Mouse (Mus musculus): ENCODE measurements at regions not wholly inside any gene's neighbourhood (a gene's known extent, or its start where the extent isn't known, plus 50 kb on each side); places are given as distances from the start of the nearest gene placed in this dataset.

DNA sequence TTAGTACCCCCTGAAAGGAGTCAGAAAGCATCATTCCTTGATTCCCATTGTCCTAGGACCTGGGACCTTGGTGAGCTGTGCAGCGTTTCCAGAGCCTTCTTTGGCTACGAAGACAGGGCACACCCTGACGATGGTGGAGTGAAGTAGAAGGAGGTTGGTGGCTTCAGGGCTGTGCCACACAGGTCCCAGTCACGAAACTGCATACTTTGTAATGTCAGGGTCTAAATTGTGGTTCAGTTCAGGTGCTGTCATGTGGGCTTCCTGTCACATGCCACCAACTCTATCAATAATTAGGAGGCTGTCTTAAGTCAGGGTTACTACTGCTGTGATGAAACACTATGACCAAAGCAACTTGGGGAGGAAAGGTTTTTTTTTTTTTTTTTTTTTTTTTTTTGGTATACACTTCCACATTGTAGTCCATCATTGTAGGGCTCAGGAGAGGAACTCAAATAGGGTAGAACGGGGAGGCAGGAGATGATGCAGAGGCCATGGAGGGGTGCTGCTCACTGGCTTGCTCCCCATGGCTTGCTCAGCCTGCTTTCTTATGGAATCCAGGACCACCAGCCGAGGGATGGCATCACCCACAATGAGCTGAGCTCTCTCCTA is 98.0 kb upstream of the Rap1b start:
- ATAC-seq (ENCODE audit: borderline replicate concordance, extremely low read depth, low FRiP score, low TSS enrichment) = no peak
- Histone ChIP-seq H3K9me3 (no peaks in the 10 kb centered on the region), H3K9ac (no peak overlapping the region), H3K36me3 (no peaks in the 10 kb centered on the region), H3K27me3 (no peaks in the 10 kb centered on the region), H3K4me1 (peaks cover 10% of the 10 kb centered on the region), H3K4me3 (no peak overlapping the region), H3K4me2 (no peak overlapping the region), H3K27ac (no peak overlapping the region)
- 84% methylated on average over 6 of the region's 6 CpGs for WGBS

GRCm38 (mm10) chr10:117947191-117947590 is 101.4 kb upstream of the Rap1b start:
- Histone ChIP-seq H3K4me1 (no peaks in the 10 kb centered on the region), H3K4me2 (peak overlapping the region; percentile 34), H3K27ac (no peak overlapping the region), H3K9ac (no peak overlapping the region), H3K27me3 (no peaks in the 10 kb centered on the region), H3K36me3 (no peaks in the 10 kb centered on the region), H3K4me3 (0 out of 2 replicates have a peak overlapping the region, but pooled peaks have one; percentile 13), H3K9me3 (no peaks in the 10 kb centered on the region)
- no peak for ATAC-seq (ENCODE audit: borderline replicate concordance, extremely low read depth, low FRiP score, low TSS enrichment)
- 31% methylated on average over 13 of the region's 13 CpGs for WGBS

GRCm38 (mm10) chr10:117947911-117948310 is 102.1 kb upstream of the Rap1b start:
- Histone ChIP-seq H3K9ac (no peak overlapping the region), H3K4me3 (no peak overlapping the region), H3K27me3 (no peaks in the 10 kb centered on the region), H3K36me3 (no peaks in the 10 kb centered on the region), H3K4me1 (0 out of 2 replicates have a peak, but pooled peaks cover under 1% of the 10 kb centered on the region), H3K9me3 (no peaks in the 10 kb centered on the region), H3K27ac (no peak overlapping the region), H3K4me2 (no peak overlapping the region)
- 74% methylated on average over 7 of the region's 7 CpGs for WGBS
- no peak for ATAC-seq (ENCODE audit: borderline replicate concordance, extremely low read depth, low FRiP score, low TSS enrichment)

DNA sequence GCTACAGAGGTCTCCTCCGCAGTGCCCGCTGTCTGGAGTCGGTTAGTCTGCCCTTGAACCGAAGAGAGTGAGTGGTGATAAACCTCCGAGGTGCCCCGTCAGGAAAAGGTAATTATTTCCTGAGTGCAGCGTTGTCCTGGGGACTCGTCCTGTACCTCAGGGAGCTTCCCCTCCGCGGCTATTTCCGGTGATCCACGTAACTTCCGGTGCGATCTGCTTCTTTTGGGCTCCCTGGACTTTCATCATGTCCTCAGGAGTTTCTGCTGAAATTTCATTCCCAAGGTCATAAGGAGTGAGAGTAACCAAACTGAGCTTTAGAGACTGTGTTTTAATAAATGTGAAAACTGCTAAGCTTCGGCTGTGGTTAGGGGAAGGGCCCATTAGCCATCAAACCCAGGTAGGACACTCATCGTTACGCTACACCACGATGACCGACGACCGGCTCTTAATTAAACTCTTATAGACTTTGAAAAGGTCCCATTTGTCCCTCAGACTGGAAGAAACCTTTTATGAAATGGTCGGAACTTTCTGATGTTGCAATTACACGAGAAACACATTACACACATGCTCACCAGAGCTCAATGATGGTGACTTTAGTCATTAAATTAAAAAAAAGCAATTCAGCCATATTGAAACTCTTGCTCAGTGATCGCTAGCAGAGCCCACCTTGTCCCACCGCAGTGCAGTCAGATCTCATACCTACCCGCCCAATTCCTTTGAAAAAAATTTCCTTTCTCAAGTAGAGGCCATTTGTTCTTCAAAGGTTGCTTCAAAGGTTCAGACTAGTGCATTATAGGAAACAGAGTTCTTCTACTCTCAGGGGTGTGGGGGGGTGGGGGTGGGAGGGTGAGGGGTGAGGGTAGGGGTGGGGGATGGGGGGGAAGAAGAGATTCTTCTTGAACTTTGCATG is 106.5 kb upstream of the Rap1b start:
- WGBS = 71% methylated on average over 26 of the region's 26 CpGs
- no peaks in the 10 kb centered on the region for H3K9me3 ChIP-seq
- H3K27ac ChIP-seq = no peak overlapping the region
- no peaks in the 10 kb centered on the region for H3K36me3 ChIP-seq
- H3K4me1 ChIP-seq = peaks cover 12% of the 10 kb centered on the region; the same call in 1 of the 2 replicates
- ATAC-seq (ENCODE audit: borderline replicate concordance, extremely low read depth, low FRiP score, low TSS enrichment) = no peak
- H3K4me2 ChIP-seq = no peak overlapping the region
- no peak overlapping the region for H3K4me3 ChIP-seq
- H3K9ac ChIP-seq = no peak overlapping the region
- H3K27me3 ChIP-seq = no peaks in the 10 kb centered on the region

DNA sequence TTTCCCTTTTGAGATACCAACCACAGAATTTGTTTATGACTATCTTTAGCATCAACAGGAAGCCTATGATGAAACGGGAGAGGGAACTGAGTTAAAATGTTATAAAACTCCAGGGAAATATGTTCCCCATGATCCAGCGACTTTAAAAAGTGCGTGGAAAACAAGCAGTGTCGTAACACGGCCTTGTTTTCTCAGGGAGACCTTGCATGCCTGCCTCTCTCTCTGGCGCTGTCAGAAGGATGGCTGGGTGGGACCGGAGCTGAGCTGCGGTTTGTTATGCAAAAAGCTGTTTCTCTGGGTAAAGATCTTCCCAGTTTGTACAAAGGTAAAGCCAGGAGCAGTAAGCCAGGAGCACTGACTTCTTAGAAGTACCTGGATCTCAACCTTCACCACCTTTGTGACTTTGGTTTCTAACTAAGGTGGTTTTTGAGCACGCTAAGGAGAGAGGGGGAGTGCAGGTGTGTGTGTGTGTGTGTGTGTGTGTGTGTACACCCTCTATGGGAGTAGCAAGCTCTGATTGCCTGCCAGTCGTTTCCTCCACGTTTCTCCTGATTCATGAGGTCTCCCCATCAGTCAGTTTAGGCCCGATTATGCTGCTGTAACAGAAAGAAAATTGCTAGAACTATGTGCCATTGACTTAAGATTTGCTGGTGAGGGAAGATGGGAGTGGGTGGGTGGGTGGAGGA is 107.3 kb upstream of the Rap1b start:
- Histone ChIP-seq H3K9ac (no peak overlapping the region), H3K36me3 (no peaks in the 10 kb centered on the region), H3K9me3 (no peaks in the 10 kb centered on the region), H3K4me3 (no peak overlapping the region), H3K27me3 (no peaks in the 10 kb centered on the region), H3K27ac (no peak overlapping the region), H3K4me1 (peaks cover 12% of the 10 kb centered on the region; the same call in 1 of the 2 replicates), H3K4me2 (no peak overlapping the region)
- WGBS = 32% methylated on average over 12 of the region's 12 CpGs
- no peak for ATAC-seq (ENCODE audit: borderline replicate concordance, extremely low read depth, low FRiP score, low TSS enrichment)

GRCm38 (mm10) chr10:117956174-117956950 is 110.5 kb upstream of the Rap1b start:
- H3K27ac ChIP-seq = no peak overlapping the region
- peaks cover 12% of the 10 kb centered on the region; the same call in 1 of the 2 replicates for H3K4me1 ChIP-seq
- WGBS = 61% methylated on average over 17 of the region's 17 CpGs
- H3K9ac ChIP-seq = no peak overlapping the region
- H3K4me3 ChIP-seq = no peak overlapping the region
- no peaks in the 10 kb centered on the region for H3K9me3 ChIP-seq
- H3K27me3 ChIP-seq = no peaks in the 10 kb centered on the region
- ATAC-seq (ENCODE audit: borderline replicate concordance, extremely low read depth, low FRiP score, low TSS enrichment) = no peak
- no peak overlapping the region for H3K4me2 ChIP-seq
- no peaks in the 10 kb centered on the region for H3K36me3 ChIP-seq

- no peak overlapping the region for H3K4me2 ChIP-seq
- 65% methylated on average over 6 of the region's 6 CpGs for WGBS
- ATAC-seq (ENCODE audit: borderline replicate concordance, extremely low read depth, low FRiP score, low TSS enrichment) = no peak
Measured at GRCm38 (mm10) chr10:117974706-117975105, 128.9 kb upstream of the Rap1b start.

GRCm38 (mm10) chr10:117975467-117975866 is 129.6 kb upstream of the Rap1b start:
- H3K36me3 ChIP-seq = no peaks in the 10 kb centered on the region
- ATAC-seq (ENCODE audit: borderline replicate concordance, extremely low read depth, low FRiP score, low TSS enrichment) = no peak

More at GRCm38 (mm10) chr10:117974706-117975105, 128.9 kb upstream of the Rap1b start:
- H3K27me3 ChIP-seq = no peaks in the 10 kb centered on the region
- no peak overlapping the region for H3K9ac ChIP-seq
- H3K4me1 ChIP-seq = no peaks in the 10 kb centered on the region
- no peaks in the 10 kb centered on the region for H3K9me3 ChIP-seq
- no peak overlapping the region for H3K4me3 ChIP-seq
- no peak overlapping the region for H3K27ac ChIP-seq
- H3K36me3 ChIP-seq = no peaks in the 10 kb centered on the region

GRCm38 (mm10) chr10:117979091-117979490 is 133.3 kb upstream of the Rap1b start:
- Histone ChIP-seq H3K4me2 (no peak overlapping the region), H3K27ac (no peak overlapping the region), H3K9ac (no peak overlapping the region), H3K4me1 (no peaks in the 10 kb centered on the region), H3K9me3 (no peaks in the 10 kb centered on the region), H3K27me3 (no peaks in the 10 kb centered on the region), H3K36me3 (no peaks in the 10 kb centered on the region), H3K4me3 (no peak overlapping the region)
- 83% methylated on average over 4 of the region's 4 CpGs for WGBS
- ATAC-seq (ENCODE audit: borderline replicate concordance, extremely low read depth, low FRiP score, low TSS enrichment) = 0 out of 2 replicates have a peak, but pooled peaks have one; percentile 23

More at GRCm38 (mm10) chr10:117975467-117975866, 129.6 kb upstream of the Rap1b start:
- H3K27me3 ChIP-seq = no peaks in the 10 kb centered on the region
- H3K4me3 ChIP-seq = no peak overlapping the region
- 84% methylated on average over 1 of the region's 1 CpGs for WGBS
- no peaks in the 10 kb centered on the region for H3K9me3 ChIP-seq
- H3K9ac ChIP-seq = no peak overlapping the region
- H3K4me1 ChIP-seq = no peaks in the 10 kb centered on the region
- H3K27ac ChIP-seq = no peak overlapping the region
- no peak overlapping the region for H3K4me2 ChIP-seq

DNA sequence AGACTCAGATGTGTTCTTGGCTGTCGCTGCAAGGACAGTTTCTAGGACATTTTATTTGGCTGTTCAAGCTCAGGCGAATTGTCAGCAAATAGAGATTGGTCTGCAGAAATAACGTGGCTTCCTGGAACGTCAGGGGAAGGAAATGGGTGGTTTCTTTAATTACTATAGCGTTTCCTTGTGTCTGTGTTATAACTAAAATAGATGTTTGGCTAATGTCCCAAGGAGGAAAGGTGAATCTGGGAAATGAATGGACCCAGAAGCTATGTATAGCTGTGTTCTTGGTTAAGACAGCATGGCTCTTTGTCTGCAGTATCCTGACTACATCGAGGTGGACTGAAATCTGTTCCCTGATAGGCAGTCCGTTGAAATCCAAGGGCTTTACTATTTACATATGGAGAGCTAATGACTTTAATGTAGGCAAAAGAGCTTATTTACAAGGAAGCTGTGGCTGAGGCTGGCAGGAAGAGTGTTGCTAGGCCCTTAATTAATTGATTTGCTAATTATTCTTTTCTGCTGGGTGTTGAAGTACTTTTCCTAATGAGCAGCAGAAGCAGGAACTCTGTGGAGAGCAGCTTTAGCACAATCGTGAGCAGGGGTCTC is 136.9 kb upstream of the Rap1b start:
- 23% methylated on average over 8 of the region's 8 CpGs for WGBS
- Histone ChIP-seq H3K4me1 (peaks cover 5% of the 10 kb centered on the region; the same call in 1 of the 2 replicates), H3K4me2 (no peak overlapping the region), H3K36me3 (no peaks in the 10 kb centered on the region), H3K27me3 (no peaks in the 10 kb centered on the region), H3K27ac (peak overlapping the region; percentile 64), H3K9me3 (no peaks in the 10 kb centered on the region), H3K9ac (no peak overlapping the region), H3K4me3 (no peak overlapping the region)
- ATAC-seq (ENCODE audit: borderline replicate concordance, extremely low read depth, low FRiP score, low TSS enrichment) = no peak

DNA sequence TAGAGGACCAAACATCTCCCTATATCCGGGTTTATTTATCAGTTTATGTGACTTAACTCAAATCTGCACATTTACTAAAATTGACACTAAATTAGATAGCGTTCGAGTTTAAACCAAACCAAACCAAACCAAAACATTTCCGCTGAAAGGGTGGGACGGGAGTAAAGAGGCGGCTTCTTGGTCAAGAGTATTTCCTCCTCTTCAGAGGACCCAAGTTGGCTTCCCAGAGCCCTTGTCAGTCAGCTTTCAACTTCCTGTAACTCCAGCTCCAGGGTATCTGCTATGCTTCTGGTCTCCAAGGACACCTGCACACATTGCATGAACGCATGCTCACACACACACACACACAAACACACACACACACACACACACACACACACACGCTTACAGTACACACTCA is 137.4 kb upstream of the Rap1b start:
- Histone ChIP-seq H3K9ac (no peak overlapping the region), H3K27ac (peak overlapping the region; percentile 64; the same call in 1 of the 2 replicates), H3K27me3 (no peaks in the 10 kb centered on the region), H3K4me1 (peaks cover 10% of the 10 kb centered on the region; the same call in 1 of the 2 replicates), H3K4me3 (no peak overlapping the region), H3K9me3 (no peaks in the 10 kb centered on the region), H3K4me2 (no peak overlapping the region), H3K36me3 (no peaks in the 10 kb centered on the region)
- WGBS = 60% methylated on average over 8 of the region's 8 CpGs
- ATAC-seq (ENCODE audit: borderline replicate concordance, extremely low read depth, low FRiP score, low TSS enrichment) = no peak
